Mouse (Mus musculus) retina, embryonic 14.5 days (tissue): ENCODE measurements at regions not wholly inside any gene's neighbourhood (a gene's known extent, or its start where the extent isn't known, plus 50 kb on each side); places are given as distances from the start of the nearest gene placed in this dataset.

Source experiments
- DNase-seq: peaks from one replicate; pipeline ENCODE4 v3.0.0-alpha.2; 2015; ENCODE audit warnings: low spot score

DNA sequence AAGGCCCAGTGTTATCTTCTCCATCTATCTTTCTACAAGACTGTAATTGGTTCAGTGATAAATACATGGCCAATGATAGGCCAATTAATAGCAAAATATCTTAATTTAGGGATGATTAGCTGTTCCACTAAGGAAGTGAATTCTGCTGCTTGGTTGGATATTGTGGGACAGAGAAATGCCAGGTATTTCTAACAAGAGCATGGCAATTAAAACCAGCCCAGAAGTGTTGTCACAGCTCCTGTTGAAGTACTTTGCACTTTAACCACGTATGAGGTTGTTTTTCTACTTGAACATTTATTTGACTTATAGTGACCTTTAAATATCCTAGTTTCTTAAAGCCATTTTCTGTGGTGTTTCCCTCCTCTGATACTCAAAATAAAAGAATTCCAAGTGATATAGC, 65.7 kb upstream of the Acsl4 start:
- DNase-seq = no peak

DNA sequence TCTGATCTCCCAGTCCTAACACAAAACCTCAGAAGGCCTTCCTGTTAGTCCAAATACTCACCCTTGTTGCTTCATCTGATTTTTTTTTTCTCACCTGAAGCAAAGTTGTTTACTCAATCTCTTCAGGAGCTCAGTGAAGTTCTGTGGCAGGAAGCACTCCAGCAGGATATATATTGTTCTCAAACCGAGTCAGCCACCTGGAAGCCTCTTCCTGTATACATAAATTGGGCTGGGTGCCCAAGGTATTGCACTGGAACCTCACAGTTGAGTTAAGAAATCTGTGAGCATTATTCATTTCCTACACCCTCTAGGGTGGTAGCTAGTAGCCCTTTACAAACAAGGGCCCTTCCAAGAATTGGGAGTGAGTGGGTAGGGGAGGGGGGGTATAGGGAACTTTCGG, 73.8 kb upstream of the Acsl4 start:
- no peak for DNase-seq

DNA sequence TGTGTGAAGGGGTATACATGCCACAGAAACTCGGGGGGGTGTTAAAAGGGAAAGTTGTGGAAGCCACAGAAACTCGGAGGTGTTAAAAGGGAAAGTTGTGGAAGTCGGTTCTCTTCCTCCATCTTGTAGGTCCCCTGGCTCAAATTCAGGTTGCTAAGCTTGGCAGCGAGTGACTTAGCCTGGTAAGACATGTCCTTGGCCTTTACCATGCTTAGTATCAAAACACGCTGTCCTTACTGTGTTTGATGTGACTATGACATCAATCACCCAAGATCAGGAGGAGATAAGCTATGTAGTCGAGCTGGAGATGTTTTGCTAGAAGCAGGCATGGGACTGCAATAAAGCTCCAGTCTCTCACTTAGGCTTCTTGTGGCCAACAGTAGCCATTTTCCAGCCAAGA, 74.4 kb upstream of the Acsl4 start:
- DNase-seq = no peak

DNA sequence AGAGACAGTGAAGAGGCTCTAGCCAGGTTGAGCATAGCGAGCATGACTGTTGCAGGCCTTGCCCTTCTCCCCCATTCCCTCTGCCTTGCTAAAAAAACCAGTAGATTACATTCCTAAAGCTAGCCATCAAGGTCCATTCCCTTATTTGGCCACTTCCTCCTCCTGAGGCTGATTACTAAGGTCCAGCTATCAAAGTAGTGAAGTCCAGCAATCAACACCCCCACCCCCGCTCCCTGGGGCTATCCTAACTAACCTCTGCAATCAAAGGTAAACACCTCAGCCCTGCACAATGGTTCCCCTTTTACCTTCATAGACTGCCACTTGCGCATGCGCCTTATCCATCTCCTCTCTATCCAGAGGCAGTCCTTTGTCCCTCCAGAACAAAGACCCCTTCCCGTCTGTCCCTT, 77.5 kb upstream of the Acsl4 start:
- DNase-seq = no peak

DNA sequence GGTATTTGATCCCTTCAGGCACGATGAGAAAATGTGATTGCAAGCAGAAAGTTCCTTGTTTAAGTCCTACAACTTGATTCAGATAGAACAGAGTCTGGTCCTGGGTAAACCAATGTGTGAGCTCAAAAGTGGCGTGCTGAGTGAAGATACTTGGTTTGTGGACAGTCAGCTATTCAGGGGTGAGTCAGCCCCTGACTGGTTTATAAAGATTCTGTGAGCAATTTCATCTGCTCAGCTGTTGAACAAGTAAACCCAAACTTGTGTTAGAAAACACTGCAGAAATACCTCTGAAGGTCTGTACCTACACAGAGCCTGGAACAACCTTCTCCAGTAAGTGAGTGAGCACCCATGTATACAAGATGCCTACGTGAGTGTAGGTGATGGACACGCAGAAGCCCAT, 78.1 kb upstream of the Acsl4 start:
- DNase-seq = no peak

DNA sequence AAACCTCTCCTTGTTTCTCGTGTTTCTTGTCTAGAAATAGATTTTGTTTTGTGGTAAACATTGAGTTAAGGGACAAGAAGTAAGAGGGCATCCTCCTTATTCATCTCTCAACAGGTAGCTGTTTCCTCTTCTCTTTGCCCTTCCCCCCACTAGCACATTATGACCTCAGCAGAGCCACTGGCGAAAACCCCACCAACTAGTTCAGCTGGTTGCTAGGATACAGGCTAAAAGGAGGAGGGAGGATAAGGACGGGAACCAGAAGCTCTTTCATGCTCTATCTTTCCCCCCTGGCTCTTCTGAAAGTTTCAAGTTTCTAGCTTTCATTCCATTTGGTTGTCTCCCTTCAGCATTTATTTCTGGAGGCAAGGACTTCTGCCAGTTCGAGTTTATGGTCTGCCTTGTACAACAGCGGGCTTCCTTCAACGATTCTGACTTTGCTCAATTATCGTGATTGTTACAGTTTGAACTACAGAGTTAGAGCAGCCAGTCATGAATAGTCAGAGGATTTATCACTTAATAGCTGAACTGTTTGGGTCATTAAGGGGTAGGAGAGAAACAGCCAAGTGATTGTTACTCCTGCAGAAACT, 78.8 kb upstream of the Acsl4 start:
- peak; percentile 46 for DNase-seq

DNA sequence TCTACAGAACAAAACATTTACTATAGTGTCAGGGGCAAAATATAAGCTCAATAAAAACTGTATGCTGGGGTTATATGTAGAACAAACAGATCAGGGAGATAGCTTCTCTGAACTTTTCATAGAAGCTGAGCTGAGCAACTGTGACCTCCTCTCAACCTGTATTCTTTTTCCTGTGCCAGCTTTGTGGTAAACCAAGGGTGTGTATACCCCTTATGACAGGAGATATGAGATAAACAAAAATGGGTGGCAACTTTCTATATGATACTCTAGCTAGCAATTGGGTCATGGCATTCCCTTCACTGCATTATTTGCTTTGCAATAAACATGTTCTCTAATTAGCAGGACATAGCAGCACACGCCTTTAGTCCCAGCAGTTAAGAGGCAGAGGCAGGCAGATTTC, 79.7 kb upstream of the Acsl4 start:
- no peak for DNase-seq

DNA sequence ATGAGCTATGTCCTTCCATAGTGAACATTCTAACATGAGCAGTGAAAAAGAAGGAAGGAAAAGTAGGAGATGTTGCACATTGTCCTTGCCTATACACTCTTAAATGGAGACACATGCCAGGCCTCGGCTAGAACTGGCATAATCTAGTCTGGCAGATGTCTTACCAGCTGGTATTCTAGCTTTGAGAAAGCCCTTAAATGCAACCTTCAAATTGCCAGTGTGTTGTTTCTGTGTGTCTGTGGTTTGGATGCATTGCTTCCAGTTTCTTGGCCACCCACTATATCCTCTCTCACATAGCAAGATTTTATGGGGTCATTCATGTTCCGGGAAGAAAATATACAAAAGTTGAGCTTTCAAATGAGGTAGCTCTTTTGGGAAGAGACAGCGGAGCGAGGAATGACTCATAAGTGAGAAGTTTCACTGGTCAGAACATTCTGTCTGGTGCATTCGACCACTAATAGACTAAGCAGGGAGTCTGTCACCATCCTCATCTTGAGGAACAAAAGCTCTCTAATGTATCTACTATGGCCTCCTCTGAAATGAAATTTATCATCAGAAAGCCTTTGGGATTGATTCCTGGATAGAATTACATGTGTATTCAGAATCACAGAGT, 91.0 kb upstream of the Acsl4 start:
- no peak for DNase-seq

DNA sequence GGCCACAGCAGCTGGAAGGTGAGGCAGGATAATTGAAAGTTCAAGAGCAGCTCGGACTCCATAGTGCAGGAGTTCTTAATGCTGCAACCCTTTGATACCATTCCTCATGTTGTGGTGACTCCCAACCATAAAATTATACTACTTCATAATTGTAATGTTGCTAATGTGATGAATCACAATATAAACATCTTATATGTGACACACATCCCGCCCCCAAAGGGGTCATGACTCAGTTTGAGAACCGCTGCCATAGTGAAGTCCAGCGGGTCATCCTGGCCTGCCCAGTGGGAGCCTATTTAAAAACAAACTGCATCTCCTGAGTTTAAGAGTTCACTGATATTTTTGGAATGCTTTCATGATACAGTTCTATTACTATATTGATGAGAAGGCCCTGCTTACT, 97.7 kb upstream of the Acsl4 start:
- DNase-seq = no peak

DNA sequence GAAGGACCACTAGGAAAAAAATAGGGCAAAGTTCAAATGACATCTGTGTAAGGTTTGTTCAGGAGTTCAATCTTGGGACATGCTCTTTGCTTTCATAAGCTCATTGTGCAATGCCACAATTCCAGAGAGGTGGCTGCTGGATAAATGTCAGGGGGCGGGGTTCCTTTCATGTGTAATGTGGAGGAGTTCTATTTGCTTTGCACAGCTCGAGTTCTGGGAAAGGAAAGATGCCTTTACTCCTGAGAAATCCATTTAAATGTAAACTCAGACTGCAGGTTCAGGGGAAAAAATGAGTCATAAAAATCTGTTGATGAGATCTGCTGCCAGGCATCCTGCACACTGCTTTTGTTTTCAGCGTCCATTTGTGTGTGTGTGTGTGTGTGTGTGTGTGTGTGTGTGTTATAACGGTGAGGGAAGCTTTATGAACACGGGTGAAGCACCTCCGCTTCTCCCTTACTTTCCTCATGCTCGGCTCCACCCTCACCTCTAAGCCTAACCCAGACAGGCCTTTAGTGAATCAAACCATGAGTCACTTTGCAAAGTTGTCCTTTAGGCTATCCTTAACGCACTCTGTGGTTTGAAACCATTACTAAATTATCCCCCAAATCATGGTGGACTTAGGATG, 99.9 kb upstream of the Acsl4 start:
- DNase-seq = no peak

DNA sequence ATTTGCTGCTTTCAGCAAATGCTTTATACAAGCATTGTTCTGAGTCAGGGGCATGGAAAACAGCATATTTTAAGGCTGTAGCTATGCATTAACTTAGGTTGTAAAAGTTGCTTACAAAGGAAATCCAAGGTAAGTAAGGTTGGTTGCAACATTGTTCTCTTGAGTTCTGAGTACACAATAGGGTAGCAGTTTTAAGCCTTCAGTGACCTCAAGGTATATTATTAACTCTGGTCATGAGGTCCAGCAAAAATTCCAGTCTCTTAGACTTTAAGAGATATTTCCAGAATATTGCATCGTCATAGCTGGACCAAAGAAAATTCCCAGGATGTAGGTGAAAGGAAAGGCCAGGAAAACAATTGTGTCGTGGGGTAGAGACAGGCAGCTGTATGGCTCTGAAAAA, 110.8 kb upstream of the Acsl4 start:
- no peak for DNase-seq

DNA sequence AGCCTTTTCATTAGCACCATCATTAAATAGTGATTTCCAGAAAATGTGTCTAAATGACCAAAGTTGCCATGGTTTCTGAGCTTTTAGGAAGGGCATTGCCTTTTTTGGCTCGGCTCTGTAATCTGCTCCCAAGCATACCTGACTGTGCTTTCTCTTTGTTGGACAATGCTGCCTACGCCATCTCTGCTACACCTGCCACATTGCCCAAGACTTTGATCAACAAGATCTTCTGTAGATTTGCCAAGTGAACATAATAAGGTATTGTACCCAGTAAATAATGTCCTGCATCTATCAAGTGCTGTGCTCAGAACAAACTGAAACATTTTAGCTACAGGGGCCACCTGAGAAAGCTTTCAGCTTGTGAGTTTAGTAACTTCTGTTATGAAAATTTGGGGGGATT, 114.6 kb upstream of the Acsl4 start:
- DNase-seq = no peak

DNA sequence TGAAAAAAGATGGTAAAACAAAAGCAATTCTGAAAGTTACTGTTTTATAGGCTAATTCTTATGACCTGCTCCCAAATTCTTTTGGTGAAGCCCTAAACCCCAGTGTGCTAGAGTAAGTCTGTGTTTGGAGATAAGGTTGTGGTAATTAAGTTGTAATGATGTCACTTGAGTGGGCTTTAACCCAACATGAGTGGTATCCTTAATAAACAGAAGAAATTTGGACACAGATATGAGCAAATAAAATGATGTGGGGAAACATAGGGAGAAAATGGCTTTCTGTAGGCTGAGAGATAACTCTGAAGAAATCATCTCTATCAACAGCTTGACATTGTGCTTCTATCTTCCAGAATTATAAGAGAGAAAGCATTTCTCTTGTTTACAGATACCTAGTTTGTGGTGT, 117.1 kb upstream of the Acsl4 start:
- DNase-seq = no peak

DNA sequence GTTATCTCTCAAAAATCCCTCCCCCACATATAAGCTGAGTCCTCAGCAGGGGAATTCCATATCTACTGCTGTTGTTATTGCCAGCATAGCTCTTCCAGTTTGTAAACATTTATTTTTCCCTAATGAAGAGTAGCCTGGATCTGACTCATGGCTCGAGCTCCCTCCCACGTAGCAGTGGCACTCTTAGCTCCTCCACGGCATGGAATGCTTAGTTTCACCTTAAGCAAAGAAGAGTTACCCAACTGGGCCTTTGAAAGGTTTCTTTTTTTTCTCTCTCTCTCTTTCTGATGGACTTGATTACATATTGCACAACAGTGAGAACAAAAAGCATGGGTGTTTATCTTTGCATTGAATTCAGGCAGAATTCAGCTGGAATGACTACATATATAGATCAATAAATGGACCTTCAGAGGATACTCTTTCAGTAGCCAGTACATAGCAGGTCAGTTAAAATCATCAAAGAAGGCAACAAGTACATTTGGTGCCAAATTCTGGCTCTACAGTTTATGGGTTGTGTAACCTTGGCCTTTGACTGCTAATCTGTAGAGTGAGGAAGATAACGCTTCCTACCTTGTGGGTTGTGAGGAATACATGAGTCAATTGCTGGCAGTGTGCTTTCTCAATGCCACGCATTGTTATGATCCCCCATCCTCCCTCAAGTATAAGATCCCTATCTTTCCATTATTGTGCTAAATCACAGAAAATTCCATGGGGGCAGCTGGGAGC, 126.2 kb upstream of the Acsl4 start:
- DNase-seq = no peak

DNA sequence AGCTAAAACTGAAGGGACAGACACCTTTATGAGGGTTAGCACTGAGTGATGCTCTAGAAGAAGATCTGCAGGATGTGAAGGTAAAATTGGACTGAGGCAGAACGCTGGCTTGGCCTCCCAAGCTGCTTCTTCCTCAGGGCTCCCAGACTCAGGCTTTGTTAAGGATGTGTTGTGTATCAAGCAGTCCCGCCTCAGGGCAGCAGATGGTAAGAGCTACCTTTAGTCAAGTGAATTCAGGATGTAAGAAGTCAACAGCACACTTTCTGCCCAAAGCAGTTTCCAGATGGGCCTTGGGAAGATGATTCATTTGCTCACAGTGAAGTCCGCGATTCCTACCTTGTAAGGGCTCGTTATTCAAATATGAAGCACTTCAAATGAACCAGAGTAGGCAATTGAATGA, 126.9 kb upstream of the Acsl4 start:
- no peak for DNase-seq

DNA sequence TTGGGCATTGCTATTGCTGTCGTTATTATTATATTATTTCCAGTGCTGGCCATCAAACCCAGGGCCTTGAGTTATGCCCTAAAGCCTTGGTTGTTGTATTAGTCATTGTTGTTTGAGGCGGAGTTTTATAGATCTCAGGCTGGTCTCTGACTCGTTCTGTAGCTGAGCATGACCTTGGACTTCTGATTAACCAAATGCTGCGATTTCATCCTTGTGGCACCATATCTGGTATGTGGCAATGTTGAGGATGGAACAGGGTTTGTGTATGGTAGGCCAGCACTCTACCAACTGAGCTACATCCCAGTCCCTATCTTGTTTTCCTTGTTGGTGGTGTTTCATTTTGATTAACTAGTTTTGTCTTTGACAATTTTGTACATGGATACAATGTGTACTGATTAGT, 130.7 kb upstream of the Acsl4 start:
- no peak for DNase-seq

DNA sequence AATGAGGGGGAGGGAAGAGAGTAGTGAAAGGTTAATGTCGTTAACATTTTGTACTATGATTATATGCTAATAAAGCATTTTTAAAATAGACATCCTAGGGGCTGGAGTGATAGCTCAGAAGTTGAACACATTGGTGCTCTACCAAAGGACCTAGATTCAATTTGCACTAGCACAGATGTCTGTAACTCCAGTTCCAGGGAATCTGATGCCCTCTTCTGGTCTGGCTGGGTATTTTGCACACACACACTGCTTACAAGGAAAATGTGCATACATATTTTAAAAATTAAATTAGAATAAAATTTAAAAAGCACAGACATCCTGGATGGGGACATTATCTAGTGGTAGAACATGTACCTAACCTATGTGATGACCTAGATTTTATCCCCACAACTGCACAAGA, 136.6 kb upstream of the Acsl4 start:
- DNase-seq = peak; percentile 24

DNA sequence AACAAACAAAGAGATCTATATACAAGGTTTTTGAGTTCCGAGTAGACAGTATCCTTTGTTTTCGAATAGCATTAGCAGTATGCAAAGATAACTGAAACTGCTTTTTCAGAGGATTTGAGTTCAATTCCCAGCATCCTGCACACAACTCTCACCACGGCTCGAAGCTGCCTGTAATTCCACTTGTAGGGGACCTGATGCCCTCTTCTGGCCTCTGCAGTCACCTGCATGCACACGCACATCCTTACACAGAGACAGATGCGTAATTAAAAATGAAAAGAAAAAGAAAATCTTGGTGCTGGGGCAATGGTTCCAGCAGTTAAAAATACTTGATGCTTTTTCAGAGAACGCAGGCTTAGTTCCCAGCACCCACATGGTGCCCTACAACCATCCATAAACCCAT, 139.6 kb upstream of the Acsl4 start:
- DNase-seq = no peak

DNA sequence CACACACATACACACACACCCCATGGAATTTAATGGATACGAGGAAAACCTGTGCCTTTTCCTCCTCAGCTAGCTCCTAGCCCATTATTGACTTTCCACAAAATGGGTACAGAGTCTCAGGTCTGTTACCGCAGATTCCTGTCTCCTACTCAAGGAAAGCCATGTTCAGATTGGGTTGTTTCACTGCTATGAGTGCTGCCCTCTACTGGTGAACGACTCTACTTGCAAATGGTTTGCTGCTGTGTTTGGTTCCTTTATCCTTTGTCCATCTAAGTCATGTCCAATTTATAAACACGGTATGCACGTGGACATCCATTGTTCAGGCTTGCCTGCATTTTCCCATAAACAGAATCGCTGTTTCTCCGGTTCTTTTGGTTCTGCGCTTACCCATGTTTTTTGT, 144.4 kb upstream of the Acsl4 start:
- DNase-seq = peak; percentile 66

DNA sequence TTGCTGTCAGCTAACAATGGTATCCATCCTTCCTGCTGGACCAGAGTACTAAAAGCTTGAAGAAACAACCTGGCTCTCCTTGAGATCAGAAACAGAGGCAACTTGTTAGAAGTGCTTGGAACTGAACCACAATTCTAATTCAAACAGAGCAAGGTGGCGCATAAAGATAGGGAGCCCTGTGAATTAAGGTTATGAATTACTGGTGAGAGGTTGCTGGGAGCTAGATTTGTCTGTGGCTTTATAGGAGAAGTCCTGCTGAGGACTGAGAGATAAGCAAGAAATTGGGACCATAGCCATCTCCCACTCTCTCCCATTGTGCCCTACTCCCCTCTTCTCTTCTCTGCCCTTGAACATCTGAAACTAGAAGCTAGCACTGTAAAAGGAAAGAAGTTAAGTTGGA, 145.2 kb upstream of the Acsl4 start:
- no peak for DNase-seq

DNA sequence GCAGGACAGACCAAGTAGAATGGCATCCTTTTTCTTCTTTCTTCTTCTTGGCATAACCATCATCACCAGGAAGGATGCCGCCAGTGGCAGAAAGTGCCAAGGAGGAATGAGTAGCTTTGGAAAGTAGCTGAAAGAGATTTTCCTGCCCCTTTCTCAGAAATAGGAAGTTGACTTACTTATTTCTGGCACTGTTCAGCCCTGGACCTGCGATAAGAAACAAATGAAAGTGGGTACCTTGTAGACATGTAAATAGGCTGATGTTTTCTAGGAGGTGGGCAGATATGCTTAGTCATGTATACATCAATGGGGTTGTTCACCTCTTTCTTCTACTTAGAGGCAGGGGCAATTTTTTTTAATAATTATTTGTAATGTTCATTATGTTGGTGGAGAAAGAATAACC, 145.3 kb upstream of the Tmem164 start:
- no peak for DNase-seq

DNA sequence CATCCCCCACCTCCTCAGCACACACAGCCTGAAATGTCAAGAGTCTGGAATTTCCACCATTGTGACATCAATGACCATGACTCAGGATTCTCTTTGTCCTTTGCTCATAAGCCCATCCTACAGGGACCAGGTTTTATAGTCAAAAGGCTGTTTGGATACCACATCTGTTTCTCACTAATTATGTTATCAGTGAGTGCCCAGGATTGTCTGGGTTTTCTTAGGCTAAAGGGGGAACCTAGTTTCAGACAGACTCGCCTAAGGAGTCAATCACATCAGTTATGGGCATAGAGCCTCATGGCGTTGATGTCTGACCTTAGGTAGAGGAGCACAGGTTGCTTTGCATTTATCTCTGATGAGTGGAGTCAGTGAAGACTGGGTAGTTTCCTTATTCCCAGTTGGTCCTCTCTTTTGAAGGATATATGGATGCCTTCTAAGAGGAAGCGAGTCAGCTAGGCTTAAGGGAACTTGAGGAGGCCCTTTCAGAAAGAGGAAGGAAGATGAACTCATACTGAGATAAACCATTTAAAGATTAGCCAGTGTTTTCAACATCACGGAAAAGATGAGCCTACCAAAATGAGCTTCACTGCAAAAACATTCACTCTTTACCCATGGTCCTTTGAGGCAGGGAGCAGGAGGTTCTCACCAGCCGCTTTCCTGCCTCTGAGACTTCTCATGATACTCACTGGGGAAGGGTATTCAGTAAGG, 143.8 kb upstream of the Tmem164 start:
- no peak for DNase-seq

DNA sequence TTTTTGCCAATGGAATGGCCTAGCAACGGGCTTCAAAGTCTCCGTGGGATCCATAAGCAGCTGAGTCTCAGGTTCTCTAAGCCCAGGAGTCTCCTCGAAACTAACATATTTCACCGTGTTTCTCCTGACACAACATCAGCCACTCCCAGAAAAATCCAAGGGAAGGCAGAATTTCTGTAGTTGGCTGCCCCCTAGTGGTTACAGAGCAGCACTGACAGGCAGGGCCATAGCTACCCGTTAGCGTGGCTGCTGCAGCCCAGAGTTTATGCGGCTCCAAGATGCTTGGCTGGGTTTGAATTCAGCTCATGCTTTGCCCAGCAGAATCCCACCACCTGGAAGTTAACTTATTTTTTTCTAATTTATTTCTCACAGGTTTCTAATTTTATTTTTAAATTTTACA, 140.9 kb upstream of the Tmem164 start:
- peak; percentile 86 for DNase-seq
